Mouse (Mus musculus): Measurements from ENCODE around the gene Aplp2.

The Aplp2 gene

DNA sequence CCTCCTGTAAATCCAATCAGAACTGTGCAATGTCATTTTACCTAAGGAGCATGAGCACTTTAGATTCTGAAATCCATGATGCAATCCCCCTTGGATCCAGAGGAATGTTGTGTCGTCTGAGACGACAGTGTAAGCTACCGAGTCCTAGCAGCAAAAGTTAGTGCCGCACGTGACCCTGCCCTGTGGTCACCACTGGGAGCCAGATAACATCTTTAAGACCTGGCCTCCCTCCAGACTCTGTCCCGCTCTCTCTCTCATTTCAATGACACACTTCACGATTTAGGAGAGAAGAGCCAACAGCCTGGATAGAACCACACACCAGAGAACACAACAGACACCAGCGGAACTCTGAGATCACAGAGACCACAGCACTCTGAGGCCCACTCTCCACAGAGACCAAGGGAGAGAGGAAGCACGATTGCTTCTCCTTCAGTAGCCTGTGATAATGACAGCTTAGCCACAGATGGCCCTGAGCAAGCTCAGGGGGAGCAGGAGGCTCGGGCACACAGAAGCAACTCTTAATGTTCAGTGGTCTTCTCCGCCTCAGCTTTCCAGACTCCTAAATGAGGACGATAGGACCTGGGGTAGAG lies 83.6 kb downstream of the Aplp2 start:
- DNase-seq (ENCODE audit: low spot score) = no peak

DNA sequence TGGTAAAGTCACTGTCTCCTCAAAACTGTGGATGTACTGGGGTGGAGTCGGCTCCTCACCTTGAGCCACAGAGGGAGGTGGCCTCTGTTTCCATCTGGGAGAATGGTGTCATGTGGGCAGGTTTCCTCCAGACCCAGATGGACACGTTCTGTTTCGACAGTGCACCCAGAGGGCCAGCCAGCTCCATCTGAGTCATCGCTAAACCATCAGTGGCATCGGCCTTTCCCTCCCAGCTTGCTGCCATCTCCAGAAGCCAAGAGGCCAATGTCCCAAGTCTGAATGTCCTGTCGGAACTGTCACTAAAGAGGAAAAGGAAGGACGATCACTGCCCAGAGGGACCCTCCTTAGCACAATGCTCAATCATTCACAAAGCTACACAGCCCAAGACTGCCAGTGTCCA lies 85.5 kb downstream of the Aplp2 start:
- DNase-seq (ENCODE audit: low spot score) = no peak

DNA sequence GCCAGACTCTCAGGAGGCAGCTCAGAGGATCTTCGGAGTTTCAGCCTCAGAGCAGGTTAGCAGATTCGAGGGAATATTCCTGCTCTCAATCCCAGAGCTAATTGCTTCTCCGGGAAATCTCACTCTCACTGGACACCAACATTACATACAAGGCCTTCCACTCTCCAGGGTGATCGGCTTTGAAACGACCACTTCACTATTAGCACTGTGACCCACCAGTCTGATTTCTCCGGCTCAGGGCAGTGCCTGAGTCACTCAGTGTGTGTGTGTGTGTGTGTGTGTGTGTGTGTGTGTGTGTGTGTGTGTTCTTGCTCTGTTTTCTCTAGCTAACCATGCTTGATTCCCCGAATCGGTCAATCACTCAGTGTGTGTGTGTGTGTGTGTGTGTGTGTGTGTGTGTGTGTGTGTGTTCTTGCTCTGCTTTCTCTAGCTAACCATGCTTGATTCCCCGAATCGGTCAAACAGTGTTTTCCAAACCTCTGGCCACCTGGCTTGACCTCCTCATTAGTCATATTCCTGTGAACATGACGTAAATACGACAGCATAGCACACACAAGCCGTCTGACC lies 89.1 kb downstream of the Aplp2 start:
- no peak for DNase-seq (ENCODE audit: low spot score)

DNA sequence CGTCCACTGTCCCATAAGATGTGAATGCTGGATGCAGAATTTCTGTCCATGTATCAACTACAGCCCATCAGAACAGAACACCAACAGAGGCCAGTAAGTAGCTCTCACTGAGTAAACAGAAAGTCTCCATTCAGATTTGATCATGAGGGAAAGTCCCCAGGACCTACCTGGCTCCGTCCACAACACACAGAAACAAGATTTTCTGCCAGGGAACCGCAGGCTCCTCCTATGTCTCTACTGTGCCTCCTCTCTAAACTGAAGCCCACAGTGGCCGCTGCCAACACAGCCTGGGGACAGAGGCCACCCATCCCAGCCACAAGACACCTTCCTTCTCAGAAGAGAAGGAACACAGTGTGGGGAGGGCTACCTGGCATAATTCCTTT lies 91.1 kb downstream of the Aplp2 start:
- no peak for DNase-seq (ENCODE audit: low spot score)

DNA sequence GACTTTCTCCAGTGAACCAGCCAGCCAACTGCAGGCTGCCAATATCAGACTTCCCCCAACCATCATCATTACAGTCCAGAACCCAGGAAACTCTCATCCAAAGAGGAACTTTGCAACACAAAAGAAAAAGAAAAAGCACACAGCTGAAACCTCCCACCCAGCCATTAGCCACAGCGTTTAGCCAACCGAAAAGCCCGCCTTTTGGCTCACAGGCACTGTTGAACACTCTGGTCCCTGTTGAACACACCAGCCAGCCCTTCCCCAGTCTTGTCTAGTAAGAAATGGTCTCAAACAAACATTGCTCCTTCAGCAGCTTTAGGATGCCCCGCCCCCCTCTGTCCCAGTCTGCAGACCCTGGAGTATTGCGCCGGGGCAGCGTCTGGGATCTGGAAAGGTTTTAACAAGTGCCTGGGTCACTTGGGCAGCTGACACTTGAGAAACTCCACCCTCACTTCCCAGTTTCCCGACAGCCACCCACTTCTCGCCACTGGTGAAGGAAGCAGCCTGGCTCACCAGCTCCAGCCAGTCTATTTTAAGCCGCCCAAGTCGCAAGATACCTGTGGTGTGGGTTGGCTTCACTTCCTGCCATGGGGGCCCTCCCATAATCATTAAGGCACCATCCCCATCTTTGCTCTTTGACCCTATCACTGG lies 91.6 kb downstream of the Aplp2 start:
- DNase-seq (ENCODE audit: low spot score) = no peak

DNA sequence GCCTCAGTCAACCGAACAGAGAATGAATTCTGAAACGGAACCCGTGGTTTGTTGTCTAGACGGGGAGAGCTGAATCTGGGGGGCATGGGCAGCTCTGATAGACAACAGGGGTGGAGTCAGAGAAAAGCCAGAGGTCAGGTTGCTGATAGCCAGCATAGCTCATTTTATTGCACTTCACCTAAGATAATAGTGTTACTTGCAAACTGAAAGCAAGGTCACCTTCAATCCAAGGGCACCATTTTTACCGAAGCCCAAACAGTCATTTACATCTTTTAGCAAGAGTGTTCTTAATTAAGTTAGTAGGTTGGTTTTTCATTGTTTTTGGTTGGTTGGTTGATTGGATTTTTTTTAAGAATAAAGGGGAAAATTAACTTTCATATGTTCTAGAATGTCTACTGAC lies 92.2 kb downstream of the Aplp2 start:
- no peak for DNase-seq (ENCODE audit: low spot score)

DNA sequence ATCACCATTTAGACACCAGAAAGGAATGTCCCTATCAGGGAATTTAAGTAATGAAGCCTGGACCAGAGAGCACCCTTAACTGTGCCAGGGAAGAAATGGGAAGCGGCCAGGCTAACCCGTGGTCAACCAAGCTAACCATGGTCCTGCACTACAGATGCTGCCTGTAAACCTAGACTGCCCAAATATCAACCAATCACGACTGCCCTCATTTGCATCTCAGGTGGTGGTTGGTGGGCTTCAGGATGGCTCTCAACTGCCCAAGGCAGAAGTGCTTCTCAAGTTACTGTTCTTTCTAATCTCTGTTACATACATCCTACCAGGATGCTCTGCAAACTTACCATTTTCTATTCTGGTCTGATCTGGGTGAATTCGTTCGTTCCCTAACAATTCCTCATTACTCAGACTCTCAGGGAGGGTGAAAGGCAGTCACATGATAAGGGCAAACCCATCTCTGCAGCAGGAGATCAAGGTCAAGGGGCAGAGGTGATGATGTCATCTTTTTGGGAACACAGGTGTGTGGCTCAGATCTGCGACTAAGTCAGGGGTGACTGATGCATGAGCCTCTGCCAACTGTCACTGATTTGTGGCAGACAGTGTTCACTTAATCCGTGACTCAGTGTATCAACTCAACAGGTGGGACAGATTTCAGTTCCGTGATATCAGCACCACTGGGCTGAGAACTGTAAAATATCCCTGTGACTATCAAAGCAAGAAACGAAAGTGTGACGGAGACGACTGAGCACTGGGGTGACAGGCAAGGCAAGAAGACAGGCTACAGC lies 92.9 kb downstream of the Aplp2 start:
- no peak for DNase-seq (ENCODE audit: low spot score)

DNA sequence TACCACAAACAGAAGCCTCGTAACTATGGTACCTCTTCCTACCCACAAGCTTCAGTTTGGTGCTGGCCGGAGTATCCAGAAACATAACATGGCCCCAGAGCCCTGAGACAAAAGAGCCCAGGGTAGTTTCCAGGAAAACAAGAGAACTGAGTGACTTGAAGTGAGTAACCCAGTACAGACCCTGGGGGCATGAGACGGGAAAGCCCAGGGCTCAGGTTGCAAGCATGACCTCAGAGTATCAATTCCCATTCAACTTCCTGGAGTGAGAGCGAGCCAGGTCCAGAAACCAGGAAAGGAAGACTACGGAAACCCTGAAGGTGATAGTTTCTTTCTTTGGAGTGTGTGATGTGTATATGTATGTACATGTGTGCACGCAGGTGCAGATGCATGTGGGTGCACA lies 94.1 kb downstream of the Aplp2 start:
- no peak for DNase-seq (ENCODE audit: low spot score)

DNA sequence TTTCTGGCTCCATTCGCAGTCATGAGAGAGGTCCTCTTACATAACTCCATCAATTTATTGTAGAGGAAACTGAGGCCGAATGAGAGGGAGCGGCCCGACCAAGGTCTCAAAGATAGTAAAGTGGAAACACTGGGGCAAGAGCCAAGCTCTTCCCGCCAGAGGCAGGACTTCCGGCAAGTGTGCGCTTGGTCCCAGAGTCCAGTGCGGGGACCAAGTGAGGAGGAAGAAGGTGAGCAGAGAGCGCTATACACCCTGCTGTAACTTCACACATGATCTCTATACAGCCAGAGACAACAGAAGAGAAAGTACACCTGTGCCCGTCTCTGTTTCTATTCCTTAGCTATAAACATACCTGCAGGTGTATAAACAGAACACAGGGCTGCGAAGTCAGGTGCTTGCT lies 94.5 kb downstream of the Aplp2 start:
- DNase-seq (ENCODE audit: low spot score) = no peak

DNA sequence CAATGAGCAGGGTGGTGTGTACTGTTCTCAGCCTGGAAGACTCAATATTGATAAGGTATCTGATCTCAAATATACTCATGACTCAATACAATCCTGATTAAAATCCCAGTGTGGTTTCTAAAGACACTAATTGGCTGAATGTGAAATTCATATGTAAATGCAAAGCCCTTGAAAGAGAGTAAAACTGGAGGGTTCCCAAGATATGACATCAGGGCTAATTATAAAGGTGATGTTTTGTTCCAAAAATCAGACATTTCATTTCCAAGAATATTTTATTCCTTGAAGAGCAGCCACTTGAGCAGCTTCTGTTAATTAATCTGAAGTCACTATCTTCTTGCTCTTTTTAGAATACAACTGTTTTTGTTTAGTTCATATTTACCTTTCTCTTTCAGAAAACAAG lies 96.0 kb downstream of the Aplp2 start:
- no peak for DNase-seq (ENCODE audit: low spot score)

DNA sequence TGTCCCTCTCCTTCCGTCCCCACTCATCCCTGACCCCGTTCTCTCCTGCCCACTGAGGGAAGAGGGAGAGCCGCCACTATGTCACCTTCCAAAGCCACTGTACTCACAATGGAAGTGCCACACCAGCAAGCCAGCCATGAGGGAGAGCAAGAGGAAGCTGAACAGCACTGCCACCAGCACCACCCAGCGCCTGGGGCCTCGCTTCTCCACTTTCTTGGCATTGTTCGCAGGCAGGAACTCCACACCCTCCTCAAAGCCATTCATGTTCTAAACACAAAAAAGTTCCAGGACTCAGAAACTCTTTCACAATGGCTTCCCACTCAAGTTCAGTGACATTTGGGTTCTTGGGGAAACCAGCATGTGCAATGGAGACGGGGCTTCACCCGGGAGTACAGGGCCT lies 103.2 kb downstream of the Aplp2 start:
- no peak for DNase-seq (ENCODE audit: low spot score)
